Mouse (Mus musculus): ENCODE data around the gene Stim1.

GRCm38 (mm10) chr7:102477377-102477776, 209.8 kb downstream of the Stim1 start:
- TF ChIP-seq POLR2A (IDR thresholded peaks at IDR 0.05; ENCODE audit: insufficient read depth, low read depth, low read length), result no peak
- TF ChIP-seq CTCF (IDR thresholded peaks at IDR 0.05; ENCODE audit: insufficient read depth, low read depth, low read length), result no peak

Data from olfactory bulb, adult 2 months (tissue).